Mouse (Mus musculus): Measurements from ENCODE around the gene Adm2.

Gene Adm2

GRCm38 (mm10) chr15:89322670-89323522 is at the start of gene Adm2:
Adm2 (plus strand) TSS chr15:89322720.
- no peak for DNase-seq (ENCODE audit: low spot score in 2 of 2)

- no peak for DNase-seq (ENCODE audit: low spot score in 2 of 2)
Measured at GRCm38 (mm10) chr15:89275497-89275896, 47.0 kb upstream of the Adm2 start.

GRCm38 (mm10) chr15:89277366-89277765 is 45.2 kb upstream of the Adm2 start:
- DNase-seq (ENCODE audit: low spot score in 2 of 2): no peak

- DNase-seq (ENCODE audit: low spot score in 2 of 2): no peak
Measured at GRCm38 (mm10) chr15:89282546-89282945, 40.0 kb upstream of the Adm2 start.

GRCm38 (mm10) chr15:89284094-89284493 is 38.4 kb upstream of the Adm2 start:
- DNase-seq (ENCODE audit: low spot score in 2 of 2): no peak

GRCm38 (mm10) chr15:89285004-89285403 is 37.5 kb upstream of the Adm2 start:
- DNase-seq (ENCODE audit: low spot score in 2 of 2): no peak

- DNase-seq (ENCODE audit: low spot score in 2 of 2): no peak
Measured at GRCm38 (mm10) chr15:89285478-89285877, 37.0 kb upstream of the Adm2 start.

GRCm38 (mm10) chr15:89286114-89286513 is 36.4 kb upstream of the Adm2 start:
- DNase-seq (ENCODE audit: low spot score in 2 of 2): no peak

- no peak for DNase-seq (ENCODE audit: low spot score in 2 of 2)
Measured at GRCm38 (mm10) chr15:89286582-89286981, 35.9 kb upstream of the Adm2 start.

- no peak for DNase-seq (ENCODE audit: low spot score in 2 of 2)
Measured at GRCm38 (mm10) chr15:89288227-89288767, 34.2 kb upstream of the Adm2 start.

- DNase-seq (ENCODE audit: low spot score in 2 of 2): no peak
Measured at GRCm38 (mm10) chr15:89289455-89289854, 33.1 kb upstream of the Adm2 start.

- DNase-seq (ENCODE audit: low spot score in 2 of 2): no peak
Measured at GRCm38 (mm10) chr15:89291521-89291920, 31.0 kb upstream of the Adm2 start.

GRCm38 (mm10) chr15:89292795-89293194 is 29.7 kb upstream of the Adm2 start:
- no peak for DNase-seq (ENCODE audit: low spot score in 2 of 2)

- no peak for DNase-seq (ENCODE audit: low spot score in 2 of 2)
Measured at GRCm38 (mm10) chr15:89293778-89294177, 28.7 kb upstream of the Adm2 start.

- DNase-seq (ENCODE audit: low spot score in 2 of 2): no peak
Measured at GRCm38 (mm10) chr15:89295580-89296165, 26.8 kb upstream of the Adm2 start.

- DNase-seq (ENCODE audit: low spot score in 2 of 2): no peak
Measured at GRCm38 (mm10) chr15:89296465-89296864, 26.1 kb upstream of the Adm2 start.

GRCm38 (mm10) chr15:89297695-89298094 is 24.8 kb upstream of the Adm2 start:
- no peak for DNase-seq (ENCODE audit: low spot score in 2 of 2)

- DNase-seq (ENCODE audit: low spot score in 2 of 2): no peak
Measured at GRCm38 (mm10) chr15:89300180-89300579, 22.3 kb upstream of the Adm2 start.

- DNase-seq (ENCODE audit: low spot score in 2 of 2): no peak
Measured at GRCm38 (mm10) chr15:89300600-89300999, 21.9 kb upstream of the Adm2 start.

- DNase-seq (ENCODE audit: low spot score in 2 of 2): no peak
Measured at GRCm38 (mm10) chr15:89305966-89306365, 16.6 kb upstream of the Adm2 start.

GRCm38 (mm10) chr15:89307461-89307860 is 15.1 kb upstream of the Adm2 start:
- DNase-seq (ENCODE audit: low spot score in 2 of 2): no peak

GRCm38 (mm10) chr15:89308406-89309139 is 13.9 kb upstream of the Adm2 start:
- no peak for DNase-seq (ENCODE audit: low spot score in 2 of 2)

Measured in cerebellum, postnatal 4 days (tissue).